Mouse (Mus musculus) hindbrain, embryonic 12.5 days (tissue): ENCODE data around the gene Tmem182. TPM values are rescaled to one million over a fixed set of nuclear protein-coding genes. Genes with fewer than 3 reads are reported as not detected.

Experiments
- ATAC-seq: fragments of 200-750 bp; cut with Nextera tagmentation; 2 replicates; pipeline ENCODE4 v1.8.0; 2017; ENCODE audit warnings: moderate TSS enrichment; ENCODE audit not compliant: low FRiP score
- H3K27ac ChIP-seq: fragments of 300-500 bp; sonication (generic); 2 replicates; pipeline ENCODE4 v1.5.1; 2016; ENCODE audit warnings: mild to moderate bottlenecking
- H3K27me3 ChIP-seq: fragments of 300-500 bp; sonication (generic); 2 replicates; pipeline ENCODE4 v1.6.1; 2016; ENCODE audit warnings: mild to moderate bottlenecking
- H3K36me3 ChIP-seq: fragments of 300-500 bp; sonication (generic); 2 replicates; pipeline ENCODE4 v1.6.1; 2016; ENCODE audit warnings: mild to moderate bottlenecking
- H3K4me1 ChIP-seq: fragments of 300-500 bp; sonication (generic); 2 replicates; pipeline ENCODE4 v1.6.1; 2016
- H3K4me2 ChIP-seq: fragments of 300-500 bp; sonication (generic); replicated peaks from 2 replicates; pipeline ENCODE4 v1.6.1; 2016; ENCODE audit warnings: mild to moderate bottlenecking
- H3K4me3 ChIP-seq: fragments of 300-500 bp; sonication (generic); 2 replicates; pipeline ENCODE4 v1.5.1; 2016; ENCODE audit warnings: mild to moderate bottlenecking
- H3K9ac ChIP-seq: fragments of 300-500 bp; sonication (generic); 2 replicates; pipeline ENCODE4 v1.6.1; 2016; ENCODE audit warnings: mild to moderate bottlenecking, moderate library complexity
- H3K9me3 ChIP-seq: fragments of 300-500 bp; sonication (generic); replicated peaks from 2 replicates; pipeline ENCODE4 v1.6.1; 2016; ENCODE audit warnings: mild to moderate bottlenecking
- WGBS: fragments of 180-500 bp; shearing (Covaris S2); methylation state at CpG from one replicate; pipeline ENCODE4 v1.1.7; 2016; 5-methylcytosine and 5-hydroxymethylcytosine counted together
- polyA plus RNA-seq: library from polyadenylated mRNA; unstranded; fragments of >200 nt; fragmentation: Nextera tagmentation; extraction: Ambion mirVana; gene quantifications from 2 replicates; pipeline ENCODE4 v1.2.1, GENCODE M21; 2016

Tmem182 gene
- polyA plus RNA-seq, 1 experiment from 2014 or later = 0.10 TPM

DNA sequence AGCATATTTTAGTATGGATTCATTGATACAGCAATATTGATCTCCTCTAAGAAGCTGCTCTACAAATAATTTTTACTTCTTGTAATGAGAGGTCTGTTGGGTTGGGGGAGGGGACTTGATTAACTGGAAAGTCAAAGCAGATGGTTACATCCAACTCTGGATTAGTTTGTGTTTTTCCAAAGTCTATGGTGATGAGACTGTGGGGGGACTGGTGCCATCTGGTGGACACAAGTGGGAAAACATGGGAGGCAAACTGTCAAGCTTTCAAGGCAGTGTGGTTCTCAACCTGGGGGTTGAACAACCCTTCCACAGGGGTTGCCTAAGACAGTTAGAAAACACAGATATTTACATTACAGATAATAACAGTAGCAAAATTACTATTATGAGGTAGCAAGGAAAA is 39.2 kb downstream of the Tmem182 start:
- H3K27me3 ChIP-seq = no peaks in the 10 kb centered on the region
- no peak overlapping the region for H3K27ac ChIP-seq
- H3K9me3 ChIP-seq = no peaks in the 10 kb centered on the region
- no peak for ATAC-seq
- H3K9ac ChIP-seq = no peak overlapping the region
- H3K4me2 ChIP-seq = no peak overlapping the region
- H3K36me3 ChIP-seq = no peaks in the 10 kb centered on the region
- H3K4me1 ChIP-seq = no peaks in the 10 kb centered on the region
- no peak overlapping the region for H3K4me3 ChIP-seq

DNA sequence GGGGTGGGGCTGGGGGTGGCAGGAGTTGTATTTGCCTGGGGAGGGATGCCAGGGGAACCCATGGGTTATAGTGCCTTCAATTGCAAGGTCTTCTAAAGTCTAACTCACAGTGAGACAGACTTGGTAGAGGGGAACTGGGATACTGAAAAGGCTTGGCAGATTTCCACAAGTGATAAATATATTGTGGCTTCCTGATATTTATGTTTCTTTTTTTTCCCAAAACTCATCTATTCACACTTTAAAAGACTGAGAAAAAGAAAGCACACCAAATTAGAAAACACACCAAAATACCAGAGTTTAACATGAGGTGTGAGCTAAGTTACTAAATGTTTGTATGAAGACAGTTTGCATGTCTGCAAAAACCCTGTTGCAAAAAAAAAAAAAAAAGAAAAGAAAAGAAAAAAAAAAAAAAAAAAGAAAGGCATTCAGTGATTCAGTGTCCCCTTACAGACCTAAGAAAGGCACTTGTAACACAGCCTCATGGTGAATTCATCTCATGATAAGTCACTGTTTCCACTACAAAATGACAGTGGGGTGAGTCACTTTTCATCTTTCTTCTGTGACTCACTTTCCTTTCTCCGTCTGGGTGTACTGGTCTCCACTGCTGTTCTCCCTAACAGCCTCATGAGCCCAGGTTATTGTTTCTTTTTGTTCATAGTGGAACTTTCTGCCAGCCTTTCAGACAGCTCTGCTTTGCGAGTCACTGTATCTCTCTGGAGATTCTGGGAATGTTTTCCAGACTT is 42.0 kb downstream of the Tmem182 start:
- H3K4me2 ChIP-seq = no peak overlapping the region
- 72% methylated on average over 2 of the region's 2 CpGs for WGBS
- H3K4me3 ChIP-seq = no peak overlapping the region
- no peaks in the 10 kb centered on the region for H3K4me1 ChIP-seq
- H3K9me3 ChIP-seq = no peaks in the 10 kb centered on the region
- no peak for ATAC-seq
- no peak overlapping the region for H3K9ac ChIP-seq
- H3K36me3 ChIP-seq = no peaks in the 10 kb centered on the region
- no peaks in the 10 kb centered on the region for H3K27me3 ChIP-seq
- no peak overlapping the region for H3K27ac ChIP-seq

DNA sequence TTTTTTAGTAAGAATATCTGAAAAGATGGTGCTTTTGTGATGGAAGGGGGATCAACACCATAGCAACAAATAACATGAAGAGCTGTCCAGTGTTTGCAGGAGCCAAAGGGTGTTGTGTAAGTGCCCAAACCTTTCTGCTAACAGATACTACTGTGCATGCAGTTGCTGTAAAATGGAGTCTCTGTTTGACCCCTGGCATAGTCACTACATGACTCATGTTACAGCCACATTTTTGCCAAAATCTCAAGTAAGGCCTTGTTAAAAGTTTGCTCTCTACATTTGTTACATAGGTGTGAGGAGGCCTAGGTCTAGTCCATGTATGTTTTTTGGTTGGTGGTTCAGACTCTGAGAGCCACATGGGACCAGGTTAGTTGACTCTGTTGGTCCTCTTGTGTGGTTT is 45.9 kb downstream of the Tmem182 start:
- no peak overlapping the region for H3K27ac ChIP-seq
- H3K9me3 ChIP-seq = no peaks in the 10 kb centered on the region
- no peak overlapping the region for H3K4me2 ChIP-seq
- H3K9ac ChIP-seq = no peak overlapping the region
- H3K4me3 ChIP-seq = no peak overlapping the region
- H3K27me3 ChIP-seq = no peaks in the 10 kb centered on the region
- no peaks in the 10 kb centered on the region for H3K4me1 ChIP-seq
- no peaks in the 10 kb centered on the region for H3K36me3 ChIP-seq
- no peak for ATAC-seq

DNA sequence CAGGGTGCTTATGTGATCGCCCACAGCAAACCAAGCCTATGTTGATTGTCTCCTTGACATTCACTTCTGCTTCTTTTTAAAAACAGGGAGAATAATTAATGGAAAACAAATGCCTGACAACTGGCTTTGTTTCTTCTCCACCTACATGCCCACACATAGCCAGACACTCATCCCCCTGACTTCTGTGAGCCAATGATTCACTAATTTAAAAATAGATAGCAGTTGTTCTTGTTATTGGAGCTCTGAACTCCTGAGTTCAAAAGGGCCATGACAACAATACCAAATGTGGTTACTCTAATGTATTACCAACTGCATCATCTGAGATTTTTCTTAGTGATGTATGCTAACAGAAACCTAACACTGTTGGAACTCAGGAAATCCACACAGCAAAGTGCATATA is 49.9 kb downstream of the Tmem182 start:
- no peaks in the 10 kb centered on the region for H3K9me3 ChIP-seq
- H3K36me3 ChIP-seq = no peaks in the 10 kb centered on the region
- ATAC-seq = no peak
- H3K4me3 ChIP-seq = no peak overlapping the region
- H3K4me2 ChIP-seq = no peak overlapping the region
- no peaks in the 10 kb centered on the region for H3K27me3 ChIP-seq
- H3K9ac ChIP-seq = no peak overlapping the region
- H3K27ac ChIP-seq = no peak overlapping the region
- 90% methylated on average over 1 of the region's 1 CpGs for WGBS
- no peaks in the 10 kb centered on the region for H3K4me1 ChIP-seq

DNA sequence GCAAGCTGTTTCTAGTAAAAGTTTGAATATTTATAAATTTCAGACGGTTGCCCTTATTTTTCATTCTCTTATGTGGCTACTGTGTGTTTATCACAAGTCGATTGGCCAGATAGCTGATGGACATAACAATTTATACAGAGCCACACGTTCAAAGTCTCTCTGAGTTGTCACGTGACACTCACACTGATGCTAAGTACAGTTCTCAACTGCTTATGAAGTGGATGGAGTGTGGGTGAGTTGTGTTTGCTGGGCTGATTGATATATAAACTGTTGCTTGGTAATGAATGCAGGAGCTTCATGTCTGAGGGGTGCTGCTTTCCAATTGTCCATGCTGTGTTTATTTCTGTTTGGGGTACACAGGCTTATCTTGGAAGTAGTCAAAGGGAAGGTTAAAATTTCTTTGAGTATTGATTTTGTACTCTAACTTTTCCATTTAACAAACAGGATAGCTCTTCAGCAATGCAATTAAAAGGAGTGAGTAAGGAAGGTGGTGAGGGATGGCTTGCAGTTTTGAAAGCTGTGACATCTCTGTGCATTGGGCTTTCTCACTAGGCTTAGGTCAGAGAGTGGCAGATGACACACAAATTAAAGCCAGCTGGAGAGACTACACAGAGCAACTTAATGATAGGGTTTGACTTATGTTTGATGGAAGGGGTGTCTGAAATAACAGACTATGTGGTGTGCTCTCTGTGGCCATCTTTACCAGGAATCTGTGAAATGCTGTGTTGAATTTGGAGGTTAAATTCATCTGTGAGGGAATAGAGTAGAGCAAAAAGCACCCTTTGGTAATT is 51.6 kb downstream of the Tmem182 start:
- WGBS = 84% methylated on average over 4 of the region's 4 CpGs
- no peak for ATAC-seq
- Histone ChIP-seq H3K27me3 (no peaks in the 10 kb centered on the region), H3K4me1 (no peaks in the 10 kb centered on the region), H3K4me2 (no peak overlapping the region), H3K9me3 (no peaks in the 10 kb centered on the region), H3K27ac (no peak overlapping the region), H3K9ac (no peak overlapping the region), H3K36me3 (no peaks in the 10 kb centered on the region), H3K4me3 (no peak overlapping the region)

DNA sequence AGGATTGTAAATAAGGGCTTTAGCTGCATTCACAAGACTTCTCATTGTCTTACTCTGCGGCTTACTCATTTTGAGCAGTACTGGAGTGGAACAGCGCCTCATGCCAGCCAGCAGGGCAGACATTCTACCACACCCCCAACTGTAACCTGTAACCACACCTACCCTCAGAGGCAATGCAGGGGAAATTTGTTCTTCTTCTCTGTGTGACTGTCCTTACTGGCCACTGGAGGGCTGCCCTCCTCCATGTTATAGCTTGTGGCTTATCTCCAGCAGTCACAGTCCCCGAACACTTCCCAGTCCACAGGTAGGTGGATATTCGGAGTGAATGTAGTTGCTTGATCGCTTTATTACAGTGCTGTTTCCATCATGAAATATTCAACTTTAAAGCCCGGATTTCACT is 59.6 kb downstream of the Tmem182 start:
- Histone ChIP-seq H3K27me3 (no peaks in the 10 kb centered on the region), H3K9me3 (no peaks in the 10 kb centered on the region), H3K27ac (no peak overlapping the region), H3K36me3 (no peaks in the 10 kb centered on the region), H3K9ac (no peak overlapping the region), H3K4me2 (no peak overlapping the region), H3K4me3 (no peak overlapping the region), H3K4me1 (no peaks in the 10 kb centered on the region)
- ATAC-seq = no peak
- 80% methylated on average over 6 of the region's 6 CpGs for WGBS

DNA sequence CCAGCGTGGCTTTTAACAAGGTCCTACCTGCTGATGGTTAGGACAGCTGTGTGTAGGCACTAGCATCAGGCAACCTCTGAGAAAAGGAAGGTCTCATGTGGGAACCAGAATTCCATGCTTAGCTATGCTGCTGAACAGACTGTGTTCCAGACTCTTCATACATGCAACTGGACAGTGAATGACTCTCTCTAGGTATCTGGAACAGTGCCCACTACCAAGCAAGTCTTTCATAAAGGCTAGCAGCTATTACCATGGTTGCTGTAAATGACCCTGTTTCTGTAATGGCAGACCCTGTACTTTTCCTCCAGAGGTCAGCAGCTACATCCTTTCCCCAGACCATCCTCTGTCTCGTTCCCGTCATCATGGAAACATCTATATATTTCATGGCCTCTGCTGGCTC is 61.7 kb downstream of the Tmem182 start:
- no peak overlapping the region for H3K4me3 ChIP-seq
- H3K27ac ChIP-seq = no peak overlapping the region
- H3K4me2 ChIP-seq = no peak overlapping the region
- H3K36me3 ChIP-seq = no peaks in the 10 kb centered on the region
- peaks cover 2% of the 10 kb centered on the region; the same call in 1 of the 2 replicates for H3K27me3 ChIP-seq
- H3K4me1 ChIP-seq = no peaks in the 10 kb centered on the region
- WGBS = 85% methylated on average over 3 of the region's 3 CpGs
- H3K9me3 ChIP-seq = no peaks in the 10 kb centered on the region
- ATAC-seq = no peak
- H3K9ac ChIP-seq = no peak overlapping the region

DNA sequence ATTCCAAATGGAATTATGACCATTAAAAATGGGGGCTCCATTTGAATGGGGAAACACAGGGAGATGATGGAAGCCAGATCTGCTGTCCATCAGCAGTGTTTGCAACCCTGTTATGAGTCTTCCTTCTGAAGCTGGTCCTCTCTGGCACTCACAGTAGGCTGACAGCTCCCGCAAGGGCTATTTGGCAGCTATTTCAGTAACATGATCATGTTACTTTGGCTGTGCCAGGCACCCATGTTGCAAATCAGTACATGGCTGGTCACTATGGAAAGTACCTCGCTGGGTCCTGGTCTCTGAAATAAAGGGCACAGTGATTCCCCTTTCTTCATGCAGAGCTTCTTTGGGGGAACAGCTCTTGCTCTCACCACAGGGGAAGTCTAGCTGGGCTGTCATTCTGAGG is 62.2 kb downstream of the Tmem182 start:
- WGBS = 88% methylated on average over 2 of the region's 2 CpGs
- no peak overlapping the region for H3K4me2 ChIP-seq
- no peak for ATAC-seq
- no peak overlapping the region for H3K9ac ChIP-seq
- no peaks in the 10 kb centered on the region for H3K4me1 ChIP-seq
- no peaks in the 10 kb centered on the region for H3K36me3 ChIP-seq
- no peak overlapping the region for H3K27ac ChIP-seq
- peaks cover 2% of the 10 kb centered on the region; the same call in 1 of the 2 replicates for H3K27me3 ChIP-seq
- H3K9me3 ChIP-seq = no peaks in the 10 kb centered on the region
- no peak overlapping the region for H3K4me3 ChIP-seq

DNA sequence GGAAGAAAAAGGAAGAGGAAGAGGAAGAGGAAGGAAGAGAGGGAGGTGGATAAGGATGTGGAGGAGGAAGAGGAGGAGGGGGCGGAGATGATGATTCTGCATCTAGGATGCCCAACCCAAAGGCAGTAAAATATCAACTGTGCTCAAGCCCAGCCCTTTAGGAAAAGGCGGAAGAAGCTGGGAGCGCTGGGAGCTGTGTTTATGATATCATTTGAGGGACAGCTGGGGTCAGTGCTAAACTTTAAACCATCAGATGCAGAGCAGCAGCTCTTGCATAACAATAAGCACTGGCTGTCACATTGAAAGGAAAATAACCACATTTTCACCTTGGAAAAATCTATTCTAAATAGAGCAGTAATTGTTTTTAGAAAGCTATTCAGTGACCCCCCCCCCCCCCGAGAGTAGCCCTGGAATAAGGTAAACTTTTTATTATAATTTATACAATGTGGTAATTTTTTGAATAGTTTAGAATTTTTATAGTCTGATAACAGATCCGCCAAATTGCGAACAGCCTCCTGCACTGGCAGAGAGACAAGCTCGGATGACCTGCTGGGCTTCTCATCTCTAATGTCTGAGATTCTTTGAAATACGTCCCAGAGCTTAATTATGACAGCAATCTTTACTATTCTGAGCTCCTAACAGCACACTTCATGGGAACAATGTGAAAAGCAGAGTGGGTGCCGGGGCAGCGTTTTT is 68.5 kb downstream of the Tmem182 start:
- no peaks in the 10 kb centered on the region for H3K4me1 ChIP-seq
- H3K27ac ChIP-seq = no peak overlapping the region
- H3K27me3 ChIP-seq = peaks cover 2% of the 10 kb centered on the region; the same call in 1 of the 2 replicates
- no peak overlapping the region for H3K9ac ChIP-seq
- H3K4me2 ChIP-seq = no peak overlapping the region
- H3K36me3 ChIP-seq = no peaks in the 10 kb centered on the region
- no peak for ATAC-seq
- no peaks in the 10 kb centered on the region for H3K9me3 ChIP-seq
- no peak overlapping the region for H3K4me3 ChIP-seq
- 65% methylated on average over 10 of the region's 10 CpGs for WGBS

DNA sequence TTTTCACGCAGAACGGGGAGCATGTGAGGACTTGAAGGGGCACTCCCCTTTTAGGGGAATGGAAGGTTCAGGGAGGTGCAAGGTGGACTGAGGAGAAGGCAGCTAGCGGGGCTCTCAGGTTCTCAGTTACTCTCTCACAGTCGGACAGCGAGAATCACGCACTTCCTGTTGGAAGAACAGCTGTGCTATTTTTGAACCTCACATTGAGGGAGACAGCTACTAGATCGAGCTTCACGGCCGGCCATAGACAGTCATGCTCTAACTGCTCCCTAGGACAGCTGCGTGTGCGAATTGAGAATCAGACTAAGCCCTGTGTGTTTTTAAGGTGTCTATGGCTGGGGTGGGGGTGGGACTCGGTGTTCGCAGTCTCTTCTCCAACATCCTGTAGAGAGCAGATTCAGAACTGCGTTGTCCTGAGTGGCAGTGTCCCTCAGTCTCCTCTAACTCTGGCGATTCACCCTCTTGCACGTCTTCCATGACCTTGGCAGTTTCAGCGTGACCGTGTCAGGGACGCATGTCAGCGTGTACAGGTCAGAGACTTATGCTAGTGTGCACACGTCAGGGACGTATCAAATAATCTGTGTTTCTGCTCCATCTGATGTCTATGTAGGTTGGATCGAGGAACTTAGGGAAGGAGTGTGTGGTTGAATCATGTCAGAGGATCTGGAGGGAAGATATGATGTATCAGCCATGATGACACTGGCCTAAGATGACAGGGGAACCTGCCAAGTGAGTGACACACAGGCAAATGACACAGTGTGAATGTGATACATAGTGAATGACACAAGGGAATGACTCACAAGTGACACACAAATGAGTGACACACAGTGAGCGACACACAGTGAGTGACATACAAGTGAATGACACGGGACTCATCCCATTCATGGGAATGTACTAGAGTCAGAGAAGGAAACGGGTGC is 69.3 kb downstream of the Tmem182 start:
- Histone ChIP-seq H3K27ac (no peak overlapping the region), H3K9me3 (no peaks in the 10 kb centered on the region), H3K4me2 (no peak overlapping the region), H3K36me3 (no peaks in the 10 kb centered on the region), H3K4me3 (no peak overlapping the region), H3K9ac (no peak overlapping the region), H3K27me3 (peaks cover 2% of the 10 kb centered on the region; the same call in 1 of the 2 replicates), H3K4me1 (no peaks in the 10 kb centered on the region)
- ATAC-seq = no peak
- WGBS = 80% methylated on average over 26 of the region's 26 CpGs

DNA sequence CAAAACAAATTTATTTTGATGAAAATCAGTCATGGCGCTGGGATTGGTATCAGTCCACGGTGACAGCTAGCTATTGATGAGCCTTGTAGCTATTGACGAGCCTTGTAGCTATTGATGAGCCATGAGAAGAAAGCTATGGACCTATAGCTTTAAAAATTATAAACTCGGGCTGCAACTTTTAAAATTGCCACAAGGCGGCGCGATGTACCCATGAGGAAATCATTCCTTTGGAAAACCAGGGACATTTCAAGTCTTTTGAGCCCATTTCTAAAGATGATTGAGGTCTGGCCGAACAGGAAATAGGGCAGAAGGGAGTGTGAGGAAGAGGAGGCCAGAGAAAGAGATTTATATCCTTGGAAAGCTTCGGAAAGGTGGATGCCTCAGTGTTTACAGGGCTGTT is 73.7 kb downstream of the Tmem182 start:
- Histone ChIP-seq H3K27ac (no peak overlapping the region), H3K4me1 (no peaks in the 10 kb centered on the region), H3K9ac (no peak overlapping the region), H3K9me3 (no peaks in the 10 kb centered on the region), H3K4me3 (no peak overlapping the region), H3K4me2 (no peak overlapping the region), H3K27me3 (no peaks in the 10 kb centered on the region), H3K36me3 (no peaks in the 10 kb centered on the region)
- 16% methylated on average over 9 of the region's 9 CpGs for WGBS
- no peak for ATAC-seq

DNA sequence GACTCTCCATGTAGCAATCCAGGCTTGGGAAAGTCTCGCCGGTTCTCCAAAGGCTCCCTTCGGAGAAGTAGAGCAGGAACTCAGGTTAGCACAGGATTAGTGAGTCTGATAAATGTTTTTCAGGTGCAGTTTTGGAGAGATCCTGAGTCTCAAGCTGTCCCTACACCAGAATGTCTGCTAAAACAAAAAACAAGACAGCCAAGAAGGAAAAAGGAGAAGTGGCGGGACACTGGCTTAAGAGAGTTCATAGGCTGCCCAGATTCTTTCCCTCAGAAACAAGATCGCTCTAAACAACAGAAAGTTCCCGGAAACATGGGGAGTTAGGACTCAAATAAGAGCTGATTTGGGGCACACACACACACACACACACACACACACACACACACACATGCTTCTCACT is 74.1 kb downstream of the Tmem182 start:
- Histone ChIP-seq H3K9me3 (no peaks in the 10 kb centered on the region), H3K27me3 (no peaks in the 10 kb centered on the region), H3K4me2 (no peak overlapping the region), H3K36me3 (no peaks in the 10 kb centered on the region), H3K4me1 (no peaks in the 10 kb centered on the region), H3K27ac (no peak overlapping the region), H3K9ac (no peak overlapping the region), H3K4me3 (no peak overlapping the region)
- ATAC-seq = no peak
- 76% methylated on average over 6 of the region's 6 CpGs for WGBS
